Mouse (Mus musculus): ENCODE results near the gene Vmn1r221. TPM values are rescaled to one million over a fixed set of nuclear protein-coding genes. Genes with fewer than 3 reads are reported as not detected.
"Not testable (repeated sequence)": the region's sequence is repeated elsewhere in the genome, so short reads cannot be mapped to it uniquely, and the experiment has no call there.

The Vmn1r221 gene
- polyA plus RNA-seq (2012; rRNA removed) (not detected in 2 replicates), polyA plus RNA-seq (2014; fragmentation: Nextera tagmentation; extraction: Ambion mirVana) (not detected in 2 replicates)

GRCm38 (mm10) chr13:23213827-23214226 lies at the start of gene Vmn1r221:
Vmn1r221 (plus strand) TSS chr13:23214127.
- H3K9me3 ChIP-seq (ENCODE audit: control insufficient read depth, low read length); H3K36me3 ChIP-seq (replicated peaks; ENCODE audit: control insufficient read depth, insufficient read depth, low read depth); ATAC-seq (ENCODE audit: insufficient read depth); H3K27me3 ChIP-seq (ENCODE audit: control insufficient read depth, insufficient read depth, low read length); H3K9ac ChIP-seq (replicated peaks); DNase-seq (ENCODE audit: low read depth in 3 of 3, low spot score in 3 of 3); H3K4me1 ChIP-seq (replicated peaks; ENCODE audit: control insufficient read depth in 2 of 2, insufficient read depth in 2 of 2, low read length in 1 of 2); H3K27ac ChIP-seq; H3K4me3 ChIP-seq (ENCODE audit: insufficient read depth in 1 of 2, low read depth in 2 of 2, low read length in 2 of 2); H3K4me2 ChIP-seq (ENCODE audit: low read depth): not testable (repeated sequence)
- 35% methylated on average over 2 of the region's 2 CpGs for WGBS (ENCODE audit: insufficient replicate concordance)

DNA sequence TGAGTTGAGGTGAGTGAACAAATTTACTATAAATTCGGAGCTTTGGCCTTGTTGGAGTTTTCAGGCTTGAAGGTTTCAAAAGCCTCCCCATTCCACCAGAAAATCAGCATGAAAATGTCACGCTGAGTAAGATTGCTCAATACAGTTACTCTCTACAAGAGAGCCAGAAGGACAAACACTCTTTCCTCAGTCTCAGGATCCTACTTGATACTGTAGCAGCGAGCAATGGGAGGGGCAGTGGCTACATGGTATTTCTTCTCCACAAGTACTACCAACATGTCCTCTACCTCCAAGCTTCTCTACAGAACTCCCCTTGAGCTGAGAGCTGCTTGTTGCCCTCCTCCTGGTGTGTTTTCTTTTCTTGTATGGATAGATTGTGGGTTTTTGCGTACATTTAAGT lies 47.5 kb upstream of the Vmn1r221 start:
- ATAC-seq (ENCODE audit: insufficient read depth); H3K9ac ChIP-seq (replicated peaks); H3K9me3 ChIP-seq (ENCODE audit: control insufficient read depth, low read length); H3K27ac ChIP-seq; H3K4me3 ChIP-seq (ENCODE audit: insufficient read depth in 1 of 2, low read depth in 2 of 2, low read length in 2 of 2); H3K27me3 ChIP-seq (ENCODE audit: control insufficient read depth, insufficient read depth, low read length); H3K36me3 ChIP-seq (replicated peaks; ENCODE audit: control insufficient read depth, insufficient read depth, low read depth); H3K4me2 ChIP-seq (ENCODE audit: low read depth); H3K4me1 ChIP-seq (replicated peaks; ENCODE audit: control insufficient read depth in 2 of 2, insufficient read depth in 2 of 2, low read length in 1 of 2); DNase-seq (ENCODE audit: low read depth in 3 of 3, low spot score in 3 of 3): not testable (repeated sequence)
- WGBS (ENCODE audit: insufficient replicate concordance) = 44% methylated on average over 4 of the region's 4 CpGs

- no peaks in the 10 kb centered on the region for H3K36me3 ChIP-seq (replicated peaks; ENCODE audit: control insufficient read depth, insufficient read depth, low read depth)
- H3K9me3 ChIP-seq (ENCODE audit: control insufficient read depth, low read length) = no peaks in the 10 kb centered on the region
- TF ChIP-seq EP300 (IDR thresholded peaks at IDR 0.05; ENCODE audit: low read depth) (no peak), CTCF (IDR thresholded peaks at IDR 0.05; ENCODE audit: low read depth) (no peak)
- no peaks in the 10 kb centered on the region for H3K4me1 ChIP-seq (replicated peaks; ENCODE audit: control insufficient read depth in 2 of 2, insufficient read depth in 2 of 2, low read length in 1 of 2)
- no peak within 1 kb of the TSS for H3K27ac ChIP-seq
- DNase-seq (ENCODE audit: low read depth in 3 of 3, low spot score in 3 of 3) = no peak
- no peak for ATAC-seq (ENCODE audit: insufficient read depth)
- H3K4me3 ChIP-seq (ENCODE audit: insufficient read depth in 1 of 2, low read depth in 2 of 2, low read length in 2 of 2) = no peak within 1 kb of the TSS
- H3K4me2 ChIP-seq (ENCODE audit: low read depth) = no peak within 1 kb of the TSS
- 57% methylated on average over 2 of the region's 2 CpGs for WGBS (ENCODE audit: insufficient replicate concordance)
- H3K27me3 ChIP-seq (ENCODE audit: control insufficient read depth, insufficient read depth, low read length) = no peaks in the 10 kb centered on the region
- H3K9ac ChIP-seq (replicated peaks) = no peak within 1 kb of the TSS
Observed at GRCm38 (mm10) chr13:23187875-23188274, 26.1 kb upstream of the Vmn1r221 start, which contains the start of gene Vmn1r220. Vmn1r220 (minus strand) TSS chr13:23187975.

GRCm38 (mm10) chr13:23203885-23204284 lies 10.0 kb upstream of the Vmn1r221 start:
- not testable (repeated sequence) for H3K9me3 ChIP-seq (ENCODE audit: control insufficient read depth, low read length); H3K36me3 ChIP-seq (replicated peaks; ENCODE audit: control insufficient read depth, insufficient read depth, low read depth); H3K27me3 ChIP-seq (ENCODE audit: control insufficient read depth, insufficient read depth, low read length); ATAC-seq (ENCODE audit: insufficient read depth); H3K9ac ChIP-seq (replicated peaks); DNase-seq (ENCODE audit: low read depth in 3 of 3, low spot score in 3 of 3); H3K4me1 ChIP-seq (replicated peaks; ENCODE audit: control insufficient read depth in 2 of 2, insufficient read depth in 2 of 2, low read length in 1 of 2); H3K27ac ChIP-seq; H3K4me2 ChIP-seq (ENCODE audit: low read depth); H3K4me3 ChIP-seq (ENCODE audit: insufficient read depth in 1 of 2, low read depth in 2 of 2, low read length in 2 of 2)
- WGBS (ENCODE audit: insufficient replicate concordance) = 41% methylated on average over 1 of the region's 1 CpGs

DNA sequence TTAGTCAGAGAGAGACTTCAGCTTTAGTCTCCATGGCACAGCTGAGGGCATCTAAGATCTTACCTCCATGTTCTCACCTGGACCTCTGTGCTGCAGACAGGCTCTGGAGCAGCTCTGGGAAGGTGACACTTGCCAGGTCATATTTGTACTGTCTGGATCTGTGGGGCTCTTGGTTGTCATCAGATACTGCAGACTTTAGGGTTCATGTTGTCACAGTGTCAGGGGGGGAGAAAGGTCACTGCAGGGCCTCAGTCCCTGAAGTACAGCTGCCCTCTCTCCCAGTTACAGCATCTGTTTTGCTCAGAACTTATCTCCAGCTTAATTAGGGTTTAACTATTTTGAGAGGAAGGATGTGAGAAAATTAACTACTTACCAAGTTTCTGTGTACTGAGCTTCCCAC lies 21.9 kb downstream of the Vmn1r221 start, which contains the start of gene Vmn1r222:
Gene Vmn1r222, minus strand, starts transcription at position 101 of the 400 bp plus-strand sequence.
- not testable (repeated sequence) for H3K4me1 ChIP-seq (replicated peaks; ENCODE audit: control insufficient read depth in 2 of 2, insufficient read depth in 2 of 2, low read length in 1 of 2); DNase-seq (ENCODE audit: low read depth in 3 of 3, low spot score in 3 of 3); ATAC-seq (ENCODE audit: insufficient read depth); H3K27ac ChIP-seq; H3K36me3 ChIP-seq (replicated peaks; ENCODE audit: control insufficient read depth, insufficient read depth, low read depth); H3K9ac ChIP-seq (replicated peaks); H3K4me3 ChIP-seq (ENCODE audit: insufficient read depth in 1 of 2, low read depth in 2 of 2, low read length in 2 of 2); H3K9me3 ChIP-seq (ENCODE audit: control insufficient read depth, low read length); H3K27me3 ChIP-seq (ENCODE audit: control insufficient read depth, insufficient read depth, low read length); H3K4me2 ChIP-seq (ENCODE audit: low read depth)

DNA sequence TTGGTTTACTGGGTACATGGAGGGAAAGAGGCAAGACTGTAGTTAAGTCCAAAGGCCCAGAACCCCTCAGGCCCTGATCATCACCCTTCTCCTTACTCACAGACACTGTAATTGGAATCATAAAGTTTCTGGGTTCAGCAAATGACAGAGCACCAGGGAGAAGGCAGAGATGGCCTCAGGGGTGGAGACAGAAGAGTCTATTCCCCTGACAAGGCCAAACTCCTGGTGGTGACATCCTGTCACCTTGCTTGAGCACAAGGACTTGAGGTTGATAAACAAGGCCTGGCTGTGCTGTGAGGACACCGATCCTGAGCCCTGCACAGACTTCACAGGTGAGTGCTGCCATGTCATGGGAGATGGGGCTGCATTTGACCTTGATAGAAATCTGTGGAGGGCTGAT lies 32.9 kb downstream of the Vmn1r221 start, which contains the start of gene Vmn1r223:
Gene Vmn1r223, plus strand, starts transcription at position 301 of the 400 bp plus-strand sequence.
- 56% methylated on average over 1 of the region's 1 CpGs for WGBS (ENCODE audit: insufficient replicate concordance)
- H3K27me3 ChIP-seq (ENCODE audit: control insufficient read depth, insufficient read depth, low read length); H3K9me3 ChIP-seq (ENCODE audit: control insufficient read depth, low read length); H3K4me1 ChIP-seq (replicated peaks; ENCODE audit: control insufficient read depth in 2 of 2, insufficient read depth in 2 of 2, low read length in 1 of 2); H3K36me3 ChIP-seq (replicated peaks; ENCODE audit: control insufficient read depth, insufficient read depth, low read depth); H3K27ac ChIP-seq; H3K4me2 ChIP-seq (ENCODE audit: low read depth); H3K4me3 ChIP-seq (ENCODE audit: insufficient read depth in 1 of 2, low read depth in 2 of 2, low read length in 2 of 2); H3K9ac ChIP-seq (replicated peaks); ATAC-seq (ENCODE audit: insufficient read depth); DNase-seq (ENCODE audit: low read depth in 3 of 3, low spot score in 3 of 3): not testable (repeated sequence)

Measured in liver, embryonic 14.5 days (tissue).